Mouse (Mus musculus): ENCODE data around the gene Irs3.
A peak's percentile ranks its signal among the peaks of the same experiment; 100 is the strongest.
"Not testable (repeated sequence)": the region's sequence is repeated elsewhere in the genome, so short reads cannot be mapped to it uniquely, and the experiment has no call there.

Irs3 gene

GRCm38 (mm10) chr5:137614921-137615320, 30.6 kb downstream of the Irs3 start:
- not testable (repeated sequence) for DNase-seq

- DNase-seq = no peak
Measured at GRCm38 (mm10) chr5:137613550-137613949, 32.0 kb downstream of the Irs3 start, which contains the start of gene Pcolce. TSS of gene Pcolce (minus strand) at chr5:137613784.

- no peak for DNase-seq
Measured at GRCm38 (mm10) chr5:137613076-137613475, 32.4 kb downstream of the Irs3 start.

- peak; percentile 84 for DNase-seq
Measured at GRCm38 (mm10) chr5:137611245-137611602, 34.3 kb downstream of the Irs3 start.

- peak; percentile 93 for DNase-seq
Measured at GRCm38 (mm10) chr5:137610548-137611244, 34.8 kb downstream of the Irs3 start.

GRCm38 (mm10) chr5:137610056-137610455, 35.5 kb downstream of the Irs3 start:
- DNase-seq = no peak

GRCm38 (mm10) chr5:137609292-137609691, 36.2 kb downstream of the Irs3 start:
- no peak for DNase-seq

GRCm38 (mm10) chr5:137608654-137609190, 36.8 kb downstream of the Irs3 start:
- DNase-seq = no peak

GRCm38 (mm10) chr5:137607860-137608653, 37.5 kb downstream of the Irs3 start:
- peak; percentile 29 for DNase-seq

GRCm38 (mm10) chr5:137601365-137601729, 44.2 kb downstream of the Irs3 start:
- DNase-seq = peak; percentile 68

- DNase-seq = peak; percentile 98
Measured at GRCm38 (mm10) chr5:137600619-137601364, 44.7 kb downstream of the Irs3 start, which contains the start of gene Mospd3. TSS of gene Mospd3 (minus strand) at chr5:137601058.

GRCm38 (mm10) chr5:137600281-137600618, 45.3 kb downstream of the Irs3 start:
- no peak for DNase-seq

GRCm38 (mm10) chr5:137599600-137599999, 45.9 kb downstream of the Irs3 start:
- no peak for DNase-seq

- DNase-seq = no peak
Measured at GRCm38 (mm10) chr5:137598100-137598826, 47.3 kb downstream of the Irs3 start.

- no peak for DNase-seq
Measured at GRCm38 (mm10) chr5:137597625-137598024, 47.9 kb downstream of the Irs3 start.

GRCm38 (mm10) chr5:137596601-137597261, 48.8 kb downstream of the Irs3 start:
- peak; percentile 25 for DNase-seq

- DNase-seq = no peak
Measured at GRCm38 (mm10) chr5:137595921-137596320, 49.6 kb downstream of the Irs3 start.
